Mouse (Mus musculus): Measurements from ENCODE around the gene L3hypdh.
"Not testable (repeated sequence)": the region's sequence is repeated elsewhere in the genome, so short reads cannot be mapped to it uniquely, and the experiment has no call there.

GRCm38 (mm10) chr12:72050156-72050555, 35.1 kb downstream of the L3hypdh start:
- not testable (repeated sequence) for TF ChIP-seq CTCF (IDR thresholded peaks at IDR 0.05; ENCODE audit: low read depth, low read length); EP300 (IDR thresholded peaks at IDR 0.05; ENCODE audit: insufficient read depth, low read depth, low read length); POLR2A (IDR thresholded peaks at IDR 0.05; ENCODE audit: insufficient read depth, low read length)

All from ES-Bruce4 (cell line).